Mouse (Mus musculus): ENCODE measurements at regions not wholly inside any gene's neighbourhood (a gene's known extent, or its start where the extent isn't known, plus 50 kb on each side); places are given as distances from the start of the nearest gene placed in this dataset.

DNA sequence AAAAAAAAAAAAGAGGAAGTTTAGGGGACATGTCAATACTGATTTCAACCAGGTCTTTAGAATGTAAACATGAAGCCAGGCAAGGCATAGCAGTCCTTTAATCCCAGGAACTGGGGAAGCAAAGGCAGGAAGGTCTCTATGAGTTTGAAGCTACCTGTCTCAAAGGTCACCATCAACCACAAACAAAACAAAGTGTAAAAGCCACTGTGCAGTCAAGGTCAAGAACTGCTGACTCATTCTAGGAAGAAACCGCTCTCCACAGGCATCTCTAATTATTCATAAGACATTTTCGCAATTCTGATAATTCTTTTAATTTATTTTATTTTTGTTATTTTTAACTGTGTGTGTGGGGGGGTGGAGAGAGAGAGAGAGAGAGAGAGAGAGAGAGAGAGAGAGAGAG, 364.0 kb downstream of the Cntnap4 start:
- DNase-seq (ENCODE audit: low spot score), result no peak

DNA sequence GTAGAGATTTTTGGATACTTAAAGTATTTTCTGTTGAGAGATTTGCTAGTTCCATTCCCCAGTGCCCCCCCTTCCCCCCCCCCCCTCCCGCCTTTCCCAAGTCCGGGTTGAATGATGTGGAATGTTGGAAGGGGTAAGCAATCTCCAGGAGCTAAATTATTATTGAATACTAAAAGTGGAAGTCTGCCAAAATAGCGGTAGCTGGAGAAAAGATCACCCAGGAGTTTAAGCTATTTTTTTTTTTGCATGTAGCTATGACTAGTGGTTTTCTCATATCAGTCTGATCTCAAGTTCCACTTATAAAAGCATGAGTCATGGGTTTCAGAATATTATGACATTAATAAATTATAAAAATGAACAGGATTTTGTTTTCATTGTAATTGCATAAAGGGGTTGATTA, 365.6 kb downstream of the Cntnap4 start:
- DNase-seq (ENCODE audit: low spot score), result no peak

GRCm38 (mm10) chr8:112935897-112936719, 366.3 kb downstream of the Cntnap4 start:
- no peak for DNase-seq (ENCODE audit: low spot score)

GRCm38 (mm10) chr8:112972418-112972817, 402.6 kb downstream of the Cntnap4 start:
- DNase-seq (ENCODE audit: low spot score), result peak; percentile 9

- no peak for DNase-seq (ENCODE audit: low spot score)
These were observed 405.9 kb downstream of the Cntnap4 start for GRCm38 (mm10) chr8:112975734-112976133.

DNA sequence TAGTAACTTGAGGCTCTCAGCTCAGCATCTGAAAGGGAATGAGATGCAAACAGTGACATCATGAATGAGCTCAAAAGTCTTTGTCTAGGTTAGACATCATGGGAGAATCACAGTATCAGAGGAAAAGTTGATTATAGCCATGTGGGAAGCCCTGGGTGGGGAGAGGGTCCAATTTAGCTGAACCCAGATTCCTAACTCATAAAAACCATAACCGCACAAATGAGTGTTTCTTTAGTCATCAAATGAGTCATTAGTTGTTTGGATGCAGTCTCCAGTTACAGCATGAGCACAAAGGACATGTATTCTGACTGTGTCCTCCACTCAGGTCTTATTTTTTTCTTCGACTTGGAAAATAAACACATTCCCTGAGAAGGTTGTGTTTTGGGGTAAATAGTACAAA, 406.5 kb downstream of the Cntnap4 start:
- DNase-seq (ENCODE audit: low spot score), result no peak

- no peak for DNase-seq (ENCODE audit: low spot score)
These were observed 423.9 kb downstream of the Cntnap4 start for GRCm38 (mm10) chr8:112993781-112994180.

DNA sequence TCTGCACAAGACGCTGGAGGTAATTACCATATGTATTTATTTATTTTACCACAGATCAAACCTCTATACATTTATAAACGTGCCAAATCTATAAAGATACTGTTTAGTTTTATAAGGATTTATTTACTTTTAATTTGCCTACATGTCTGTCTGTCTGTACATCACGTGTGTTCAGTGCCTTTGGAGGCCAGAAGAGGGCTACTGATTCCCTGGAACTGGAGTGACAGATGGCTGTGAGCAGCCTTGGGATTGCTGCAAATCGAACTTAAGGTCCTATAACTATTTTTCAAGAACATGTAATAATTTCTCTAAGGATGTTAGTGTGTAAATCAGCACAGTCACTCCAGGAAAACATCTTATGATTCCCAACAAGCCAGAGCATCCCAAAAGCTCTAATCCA, 437.5 kb downstream of the Cntnap4 start:
- no peak for DNase-seq (ENCODE audit: low spot score)

- no peak for DNase-seq (ENCODE audit: low spot score)
These were observed 459.0 kb downstream of the Cntnap4 start for GRCm38 (mm10) chr8:113028880-113029279.

DNA sequence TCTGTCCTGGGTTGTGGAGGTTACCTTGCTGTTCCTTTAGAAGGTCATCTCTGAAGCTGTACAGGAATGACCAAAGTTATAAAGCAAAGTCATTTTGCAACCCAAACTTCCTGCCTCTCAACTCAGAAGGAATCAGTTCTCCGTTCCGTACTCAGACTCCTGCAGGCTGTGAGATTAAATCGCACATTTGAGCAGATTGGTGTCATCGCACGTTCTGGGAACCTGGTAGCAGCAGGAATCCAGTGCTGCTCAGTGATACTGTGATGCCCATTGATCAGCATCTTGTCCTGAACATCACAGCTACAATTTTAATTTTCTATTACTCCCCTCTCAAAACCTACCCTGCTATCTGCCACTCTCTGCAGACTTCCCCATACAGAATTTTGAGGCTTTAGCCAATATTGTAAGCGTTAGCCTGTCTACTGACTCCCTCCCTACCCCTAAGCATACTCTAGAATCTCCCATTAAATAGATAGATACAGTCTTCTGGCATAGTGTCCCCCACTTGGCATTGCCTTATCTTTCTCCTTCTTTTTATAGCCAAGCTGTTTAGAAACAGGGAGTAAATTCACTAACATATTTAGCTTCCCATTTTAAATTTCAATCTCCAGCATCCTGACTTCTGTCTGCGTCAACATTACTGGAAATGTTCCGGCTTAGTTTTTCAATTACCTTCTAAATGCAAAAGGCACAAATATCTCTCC, 482.1 kb downstream of the Cntnap4 start:
- no peak for DNase-seq (ENCODE audit: low spot score)

DNA sequence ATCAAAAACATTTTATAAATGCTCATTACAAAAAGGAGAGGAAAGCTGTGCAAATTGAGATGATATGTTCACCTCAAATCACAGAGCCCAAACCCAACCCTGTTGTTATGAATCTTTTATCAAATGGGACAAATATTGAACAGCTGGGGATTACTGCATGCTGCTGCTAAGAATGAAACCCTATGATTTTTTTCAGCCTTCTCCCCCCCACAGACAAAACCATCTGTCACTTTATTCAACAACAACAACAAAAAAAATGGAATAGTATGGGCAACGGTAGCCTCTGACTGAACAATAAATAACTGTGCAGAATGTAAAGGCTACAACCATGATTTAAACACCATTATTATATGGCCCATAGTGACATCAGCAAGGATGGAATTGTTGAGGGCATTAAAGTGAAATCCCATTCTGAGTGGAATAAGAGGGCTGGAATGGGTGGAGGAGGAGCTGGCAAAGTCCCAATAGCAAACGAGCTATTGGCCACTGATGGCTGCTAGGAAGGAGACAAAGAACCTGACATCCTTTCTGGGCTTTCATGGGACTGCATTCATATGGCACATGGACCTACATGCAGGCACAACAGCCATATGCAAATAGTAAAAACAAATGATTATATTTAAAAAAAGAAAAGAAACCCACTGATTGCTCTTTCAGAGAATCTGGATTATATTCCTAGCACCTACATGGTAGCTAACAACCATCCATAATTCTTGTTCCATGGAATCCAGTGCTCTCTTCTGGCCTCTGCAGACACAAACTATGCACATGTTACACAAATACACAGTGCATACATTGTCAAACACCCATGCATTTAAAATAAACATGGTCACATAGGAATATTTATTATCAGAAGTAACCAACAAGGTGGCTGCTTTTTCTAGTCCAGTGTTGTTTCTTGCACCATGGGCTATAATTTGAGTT, 495.7 kb downstream of the Cntnap4 start:
- DNase-seq (ENCODE audit: low spot score), result no peak

DNA sequence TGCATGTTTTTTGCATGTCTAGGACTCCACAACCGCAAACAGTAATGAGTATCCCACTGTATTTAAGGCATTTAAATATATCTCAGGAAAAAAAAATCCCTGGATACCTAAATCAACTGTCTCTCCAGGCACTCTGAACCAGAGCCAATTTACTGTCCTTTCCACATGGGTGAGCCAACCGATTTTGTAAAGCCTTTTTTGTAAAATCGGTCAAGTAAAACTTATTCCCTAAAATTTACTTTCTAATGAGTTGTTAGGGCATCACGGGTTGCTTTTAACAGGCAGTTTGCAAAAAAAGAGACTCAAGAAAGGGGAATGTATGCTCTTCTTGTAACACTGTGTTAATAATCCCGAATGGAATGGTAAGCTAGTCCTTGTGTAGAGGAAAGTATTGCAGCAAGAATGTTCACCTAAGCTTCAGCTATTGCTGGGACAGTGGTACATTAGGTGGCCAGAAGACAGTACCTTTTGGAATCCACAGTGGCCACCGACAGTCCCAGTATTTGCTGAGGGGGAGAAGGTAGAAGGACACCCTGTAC, 496.4 kb downstream of the Cntnap4 start:
- DNase-seq (ENCODE audit: low spot score), result no peak

DNA sequence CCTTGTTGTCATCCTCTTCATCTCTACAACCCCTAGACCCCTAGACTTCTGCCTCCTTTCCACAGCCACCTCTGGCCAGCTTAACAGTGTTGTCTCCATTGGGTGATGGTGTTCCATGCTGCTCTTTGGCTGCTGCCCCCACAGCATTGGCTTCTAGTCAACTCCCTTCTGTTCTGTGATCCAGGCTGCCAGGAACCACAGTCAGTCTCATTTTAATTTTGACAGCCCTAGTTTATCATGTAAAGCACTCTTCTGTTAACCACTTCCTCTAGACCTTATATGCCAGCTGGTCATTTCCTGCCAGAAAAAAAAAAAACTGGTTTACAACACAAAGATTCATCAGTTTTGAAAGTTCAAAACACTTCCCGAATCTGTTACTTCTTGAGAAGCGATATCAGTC, 514.1 kb downstream of the Cntnap4 start:
- DNase-seq (ENCODE audit: low spot score), result no peak

- DNase-seq (ENCODE audit: low spot score), result no peak
These were observed 517.7 kb downstream of the Cntnap4 start for GRCm38 (mm10) chr8:113087586-113087985.

DNA sequence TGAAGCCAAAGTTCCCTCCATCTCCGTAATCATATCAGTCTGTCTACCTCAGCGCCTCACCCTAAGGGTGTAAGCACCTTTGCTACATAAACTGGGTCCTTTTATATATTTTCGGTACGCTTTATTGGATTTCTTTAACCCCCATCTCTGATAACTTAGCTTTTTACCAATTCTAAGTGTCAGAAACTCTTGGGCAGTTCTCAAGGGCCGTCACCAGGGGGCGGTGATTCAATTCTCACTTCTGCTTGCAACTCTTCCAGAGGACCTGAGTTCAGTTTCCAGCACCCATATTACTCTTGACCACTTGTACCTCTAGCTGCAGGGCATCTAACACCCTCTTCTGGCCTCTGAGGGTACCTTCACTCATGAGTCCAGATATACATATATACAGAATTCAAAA, 523.7 kb upstream of the Mon1b start:
- DNase-seq (ENCODE audit: low spot score), result no peak

- no peak for DNase-seq (ENCODE audit: low spot score)
These were observed 521.2 kb upstream of the Mon1b start for GRCm38 (mm10) chr8:113114165-113114700.

DNA sequence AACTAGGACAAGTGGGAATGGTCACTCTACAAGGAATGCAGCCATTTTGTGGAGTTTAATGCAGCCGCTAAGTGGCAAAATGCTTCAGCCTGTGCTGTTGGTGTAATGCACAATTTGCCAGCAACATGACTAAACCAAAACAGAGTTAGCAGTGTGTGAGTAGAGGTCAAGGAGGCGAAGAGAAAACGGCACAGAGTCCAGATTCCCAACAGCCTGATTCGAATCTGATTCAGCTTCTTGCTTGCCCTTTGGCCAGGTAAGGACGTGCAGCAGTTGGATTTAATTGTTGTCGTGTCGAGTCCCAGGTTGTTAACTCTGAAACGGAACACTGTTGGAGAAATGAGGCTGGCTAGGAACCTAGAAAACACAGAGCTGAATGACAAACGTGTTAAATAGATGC, 518.1 kb upstream of the Mon1b start:
- no peak for DNase-seq (ENCODE audit: low spot score)

GRCm38 (mm10) chr8:113125586-113125985, 509.8 kb upstream of the Mon1b start:
- DNase-seq (ENCODE audit: low spot score), result no peak

DNA sequence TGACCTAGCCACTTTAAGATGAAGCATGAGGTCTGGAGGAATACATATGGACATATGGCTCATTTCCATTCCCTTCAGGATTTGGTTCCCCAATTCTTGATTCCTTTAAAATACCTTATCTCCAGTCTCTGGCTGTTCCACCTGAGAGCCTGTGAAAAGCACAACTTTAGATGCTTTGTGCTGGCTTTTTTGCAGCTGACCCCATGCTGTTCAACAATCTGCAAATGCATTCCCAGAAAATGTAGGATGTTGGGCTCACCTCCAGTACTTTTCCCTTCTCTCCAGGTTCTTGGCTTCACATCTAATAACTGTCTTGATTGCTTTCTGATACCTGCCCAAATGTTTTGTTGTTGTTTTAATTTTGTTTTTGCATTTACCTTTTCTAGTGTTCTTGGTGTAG, 498.0 kb upstream of the Mon1b start:
- no peak for DNase-seq (ENCODE audit: low spot score)

- no peak for DNase-seq (ENCODE audit: low spot score)
These were observed 495.4 kb upstream of the Mon1b start for GRCm38 (mm10) chr8:113140021-113140420.

GRCm38 (mm10) chr8:113141131-113141530, 494.3 kb upstream of the Mon1b start:
- DNase-seq (ENCODE audit: low spot score), result no peak

DNA sequence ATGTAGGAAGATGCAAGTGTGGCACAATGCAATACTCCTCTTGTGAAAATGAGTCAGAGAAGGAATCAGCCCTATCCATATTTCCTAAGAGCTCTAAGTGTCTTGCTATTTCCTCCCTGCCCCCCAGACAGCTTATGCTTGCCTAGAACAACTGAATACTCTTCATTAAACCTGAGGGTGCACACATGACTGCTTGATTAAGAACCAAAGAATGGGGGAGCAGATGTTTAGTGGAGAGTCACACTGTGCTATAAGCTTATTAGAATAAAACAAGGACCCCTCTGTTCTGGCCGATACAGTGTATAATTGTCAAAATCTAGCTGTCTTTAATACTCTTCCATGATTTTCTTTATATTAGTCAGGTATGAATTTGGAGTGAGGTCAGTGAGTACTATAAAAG, 458.8 kb upstream of the Mon1b start:
- DNase-seq (ENCODE audit: low spot score), result no peak
